Mouse (Mus musculus): Measurements from ENCODE around the gene Klra3. TPM values are rescaled to one million over a fixed set of nuclear protein-coding genes. Genes with fewer than 3 reads are reported as not detected.

Gene Klra3
- polyA plus RNA-seq, 1 experiment from 2014 or later: not detected

Other genes with a start within 250 kb of the Klra3 start
- gene Klra8, start 207.7 kb downstream of the Klra3 start, polyA plus RNA-seq (2014; fragmentation: Nextera tagmentation; extraction: Ambion mirVana): not detected in 2 replicates
- not detected in 2 replicates for gene Klra9, start 144.5 kb downstream of the Klra3 start, polyA plus RNA-seq (2014; fragmentation: Nextera tagmentation; extraction: Ambion mirVana)
- not detected in 2 replicates for gene Klra7, start 104.3 kb downstream of the Klra3 start, polyA plus RNA-seq (2014; fragmentation: Nextera tagmentation; extraction: Ambion mirVana)
- gene Klra10, start 55.6 kb downstream of the Klra3 start, polyA plus RNA-seq (2014; fragmentation: Nextera tagmentation; extraction: Ambion mirVana): not detected in 2 replicates
- gene Klra1, start 49.3 kb upstream of the Klra3 start, polyA plus RNA-seq (2014; fragmentation: Nextera tagmentation; extraction: Ambion mirVana): not detected in 2 replicates

Data from liver, embryonic 11.5 days (tissue).